Mouse (Mus musculus) forebrain, postnatal 0 days (tissue): Measurements from ENCODE around the gene Ptpn5. TPM values are rescaled to one million over a fixed set of nuclear protein-coding genes. Genes with fewer than 3 reads are reported as not detected.

Experiments used
- ATAC-seq: fragments of 200-750 bp; cut with Nextera tagmentation; 2 replicates; pipeline ENCODE4 v1.8.0; 2017; ENCODE audit warnings: mild to moderate bottlenecking, moderate library complexity
- DNase-seq: peaks from one replicate; pipeline ENCODE4 v3.0.0-alpha.2; 2015
- H3K27ac ChIP-seq: fragments of 300-500 bp; sonication (generic); 2 replicates; pipeline ENCODE4 v1.5.1; 2014; ENCODE audit warnings: low read depth, mild to moderate bottlenecking, antibody characterized with exemption, low read length, moderate library complexity, mixed read lengths
- H3K27me3 ChIP-seq: fragments of 300-500 bp; sonication (generic); 2 replicates; pipeline ENCODE4 v1.6.1; 2014; ENCODE audit warnings: mild to moderate bottlenecking, low read length, mixed read lengths; ENCODE audit not compliant: insufficient read depth
- H3K36me3 ChIP-seq: fragments of 300-500 bp; sonication (generic); 2 replicates; pipeline ENCODE4 v1.6.1; 2014; ENCODE audit warnings: mild to moderate bottlenecking, moderate library complexity; ENCODE audit not compliant: insufficient read depth
- H3K4me1 ChIP-seq: fragments of 300-500 bp; sonication (generic); 2 replicates; pipeline ENCODE4 v1.6.1; 2014; ENCODE audit warnings: antibody characterized with exemption; ENCODE audit not compliant: insufficient read depth
- H3K4me2 ChIP-seq: fragments of 300-500 bp; sonication (generic); 2 replicates; pipeline ENCODE4 v1.6.1; 2014; ENCODE audit warnings: low read depth, mild to moderate bottlenecking, moderate library complexity
- H3K4me3 ChIP-seq: fragments of 300-500 bp; sonication (generic); 2 replicates; pipeline ENCODE4 v1.5.1; 2014; ENCODE audit warnings: low read depth, low read length, mixed read lengths
- H3K9ac ChIP-seq: fragments of 300-500 bp; sonication (generic); 2 replicates; pipeline ENCODE4 v1.6.1; 2014; ENCODE audit warnings: mild to moderate bottlenecking
- H3K9me3 ChIP-seq: fragments of 300-500 bp; sonication (generic); 2 replicates; pipeline ENCODE4 v1.6.1; 2016; ENCODE audit warnings: low read length
- CTCF ChIP-seq: sonication (generic); IDR thresholded peaks from 2 replicates; pipeline ENCODE4 v1.5.1; 2016; ENCODE audit warnings: antibody characterized with exemption, control low read depth, low read depth
- WGBS: fragments of 180-500 bp; shearing (Covaris S2); extraction: QIAGEN DNeasy Blood & Tissue Kit; methylation state at CpG from one replicate; pipeline ENCODE4 v1.1.7; 2014; 5-methylcytosine and 5-hydroxymethylcytosine counted together
- polyA plus RNA-seq: library from polyadenylated mRNA; unstranded; fragments of >200 nt; fragmentation: Nextera tagmentation; extraction: Ambion mirVana; gene quantifications from 2 replicates; pipeline ENCODE4 v1.2.1, GENCODE M21; 2015
- total RNA-seq: library from RNA; depleted of rRNA; stranded (reverse); fragments of >200 nt; gene quantifications from 2 replicates; pipeline ENCODE4 v1.2.3, GENCODE M21; 2014

Ptpn5 gene
- total and polyA plus RNA-seq, 2 experiments from 2014 or later: 67.4 to 132 TPM

DNA sequence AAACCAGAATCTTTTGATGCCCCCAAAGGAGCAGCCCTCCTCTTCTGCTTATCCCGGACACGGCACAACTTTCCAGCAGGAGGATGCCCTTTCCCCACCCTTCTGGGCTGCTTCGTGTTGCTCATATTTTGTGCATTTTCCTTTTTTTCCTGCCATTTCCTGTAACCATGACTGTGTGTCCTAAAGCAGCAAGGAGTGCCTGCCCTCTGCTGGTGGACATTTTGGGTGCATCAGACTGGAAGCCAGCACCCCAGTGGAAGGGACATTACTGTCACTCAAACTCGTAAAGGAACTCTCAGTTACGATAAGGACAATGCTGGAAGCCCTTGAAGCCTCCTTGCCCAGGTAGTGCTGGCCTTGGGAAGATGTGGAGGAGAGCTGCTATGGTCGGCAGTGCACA lies 52.2 kb downstream of the Ptpn5 start:
- peak; percentile 92 for TF ChIP-seq CTCF
- Histone ChIP-seq H3K27me3 (no peaks in the 10 kb centered on the region), H3K4me3 (no peak overlapping the region), H3K4me1 (no peaks in the 10 kb centered on the region), H3K4me2 (no peak overlapping the region), H3K36me3 (peaks cover 53% of the 10 kb centered on the region), H3K9ac (no peak overlapping the region), H3K9me3 (no peaks in the 10 kb centered on the region), H3K27ac (no peak overlapping the region)
- DNase-seq (peak; percentile 62), ATAC-seq (peak; percentile 65)
- 47% methylated on average over 6 of the region's 6 CpGs for WGBS

DNA sequence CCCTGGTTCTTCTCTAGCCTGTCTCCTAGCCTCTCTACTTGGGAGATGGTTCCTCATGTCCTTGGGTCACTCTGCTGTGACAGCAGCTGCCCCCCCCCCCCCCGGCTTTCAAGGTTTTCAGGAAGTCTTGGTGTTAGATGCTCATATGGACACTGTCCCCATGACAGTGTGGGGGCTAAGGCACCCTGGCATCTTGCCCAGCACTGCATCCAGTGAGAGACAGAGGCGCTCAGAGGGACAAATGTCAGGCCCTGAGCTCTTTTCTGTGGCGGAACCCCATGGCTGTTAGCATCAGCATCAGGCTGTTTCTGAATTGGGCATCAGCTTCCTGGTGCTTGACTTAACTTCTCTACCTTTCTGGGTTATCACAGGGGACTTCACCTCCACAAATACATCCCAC lies 52.6 kb downstream of the Ptpn5 start:
- no peak for DNase-seq
- no peaks in the 10 kb centered on the region for H3K27me3 ChIP-seq
- H3K4me3 ChIP-seq: no peak overlapping the region
- WGBS: 77% methylated on average over 3 of the region's 3 CpGs
- no peak overlapping the region for H3K27ac ChIP-seq
- no peak overlapping the region for H3K4me2 ChIP-seq
- no peak overlapping the region for H3K9ac ChIP-seq
- H3K4me1 ChIP-seq: no peaks in the 10 kb centered on the region
- no peak for ATAC-seq
- TF ChIP-seq CTCF: no peak
- H3K36me3 ChIP-seq: peaks cover 50% of the 10 kb centered on the region
- H3K9me3 ChIP-seq: no peaks in the 10 kb centered on the region

DNA sequence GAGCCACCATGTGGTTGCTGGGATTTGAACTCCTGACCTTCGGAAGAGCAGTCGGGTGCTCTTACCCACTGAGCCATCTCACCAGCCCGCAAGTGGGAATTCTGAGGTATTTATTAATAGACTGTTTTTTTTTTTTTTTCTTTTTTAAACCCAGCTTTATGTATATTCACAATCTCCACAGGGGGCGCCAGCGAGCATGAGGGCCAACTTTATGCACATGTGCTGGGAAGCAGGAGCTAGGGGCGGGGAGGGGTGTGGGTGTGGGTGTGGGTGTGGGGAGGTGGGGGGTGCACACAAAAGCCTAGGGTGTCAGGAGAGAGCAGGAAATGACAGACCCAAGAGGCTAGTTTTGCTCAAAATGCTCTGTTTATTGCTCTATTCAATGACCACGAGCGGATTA lies 56.0 kb downstream of the Ptpn5 start:
- no peak overlapping the region for H3K4me2 ChIP-seq
- H3K4me3 ChIP-seq: no peak overlapping the region
- ATAC-seq: no peak
- WGBS: 77% methylated on average over 8 of the region's 8 CpGs
- no peaks in the 10 kb centered on the region for H3K27me3 ChIP-seq
- H3K27ac ChIP-seq: no peak overlapping the region
- peaks cover 22% of the 10 kb centered on the region for H3K36me3 ChIP-seq
- TF ChIP-seq CTCF: peak; percentile 41
- no peak for DNase-seq
- H3K9me3 ChIP-seq: no peaks in the 10 kb centered on the region
- H3K4me1 ChIP-seq: no peaks in the 10 kb centered on the region
- H3K9ac ChIP-seq: no peak overlapping the region

DNA sequence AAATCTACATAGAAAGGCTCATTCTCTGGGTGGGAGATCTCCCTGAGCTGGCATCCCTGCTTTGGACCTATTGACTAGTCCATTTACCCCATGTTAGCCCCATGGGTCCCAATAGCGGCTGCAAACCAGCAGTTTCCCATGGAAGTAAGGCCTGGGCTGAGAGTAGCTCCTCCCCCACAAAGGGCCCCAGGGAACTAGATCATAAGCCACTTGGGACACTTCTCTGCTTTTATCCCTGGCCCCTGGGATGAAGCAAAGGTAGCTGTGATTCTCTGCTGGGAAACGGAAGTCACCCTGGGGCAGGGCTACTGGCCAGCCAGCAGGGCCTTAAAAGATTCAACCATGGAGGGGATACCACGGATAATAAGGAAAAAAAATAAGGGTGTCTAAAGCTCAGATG lies 56.8 kb downstream of the Ptpn5 start:
- H3K27me3 ChIP-seq: no peaks in the 10 kb centered on the region
- H3K9ac ChIP-seq: no peak overlapping the region
- no peak for TF ChIP-seq CTCF
- ATAC-seq (no peak), DNase-seq (no peak)
- H3K4me3 ChIP-seq: no peak overlapping the region
- 70% methylated on average over 3 of the region's 3 CpGs for WGBS
- H3K4me2 ChIP-seq: no peak overlapping the region
- H3K9me3 ChIP-seq: no peaks in the 10 kb centered on the region
- no peak overlapping the region for H3K27ac ChIP-seq
- H3K4me1 ChIP-seq: no peaks in the 10 kb centered on the region
- peaks cover 16% of the 10 kb centered on the region for H3K36me3 ChIP-seq

DNA sequence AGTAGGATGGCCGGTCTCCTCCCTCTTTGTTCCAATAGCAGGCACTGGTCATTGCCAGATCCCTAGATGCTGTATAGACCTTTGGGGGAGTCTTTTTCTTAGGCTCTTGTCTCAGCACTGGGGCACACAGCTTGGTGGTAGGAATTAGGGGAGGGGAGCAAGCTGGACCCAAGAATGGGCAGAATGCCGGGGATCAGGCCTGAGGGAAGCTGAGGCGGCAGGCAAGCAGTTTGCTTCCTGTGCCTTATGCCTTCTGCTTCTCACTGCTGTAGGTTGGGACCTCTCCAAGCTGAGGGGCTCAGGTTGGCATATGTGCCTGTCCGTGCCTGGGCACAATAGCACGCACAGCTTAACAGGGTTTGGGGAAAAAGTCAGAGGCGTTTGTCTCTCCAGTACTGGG lies 57.3 kb downstream of the Ptpn5 start:
- Histone ChIP-seq H3K9ac (no peak overlapping the region), H3K4me1 (no peaks in the 10 kb centered on the region), H3K4me3 (no peak overlapping the region), H3K36me3 (peaks cover 12% of the 10 kb centered on the region), H3K4me2 (no peak overlapping the region), H3K27ac (no peak overlapping the region), H3K27me3 (no peaks in the 10 kb centered on the region), H3K9me3 (no peaks in the 10 kb centered on the region)
- DNase-seq (no peak), ATAC-seq (no peak)
- TF ChIP-seq CTCF: no peak
- 83% methylated on average over 6 of the region's 6 CpGs for WGBS

DNA sequence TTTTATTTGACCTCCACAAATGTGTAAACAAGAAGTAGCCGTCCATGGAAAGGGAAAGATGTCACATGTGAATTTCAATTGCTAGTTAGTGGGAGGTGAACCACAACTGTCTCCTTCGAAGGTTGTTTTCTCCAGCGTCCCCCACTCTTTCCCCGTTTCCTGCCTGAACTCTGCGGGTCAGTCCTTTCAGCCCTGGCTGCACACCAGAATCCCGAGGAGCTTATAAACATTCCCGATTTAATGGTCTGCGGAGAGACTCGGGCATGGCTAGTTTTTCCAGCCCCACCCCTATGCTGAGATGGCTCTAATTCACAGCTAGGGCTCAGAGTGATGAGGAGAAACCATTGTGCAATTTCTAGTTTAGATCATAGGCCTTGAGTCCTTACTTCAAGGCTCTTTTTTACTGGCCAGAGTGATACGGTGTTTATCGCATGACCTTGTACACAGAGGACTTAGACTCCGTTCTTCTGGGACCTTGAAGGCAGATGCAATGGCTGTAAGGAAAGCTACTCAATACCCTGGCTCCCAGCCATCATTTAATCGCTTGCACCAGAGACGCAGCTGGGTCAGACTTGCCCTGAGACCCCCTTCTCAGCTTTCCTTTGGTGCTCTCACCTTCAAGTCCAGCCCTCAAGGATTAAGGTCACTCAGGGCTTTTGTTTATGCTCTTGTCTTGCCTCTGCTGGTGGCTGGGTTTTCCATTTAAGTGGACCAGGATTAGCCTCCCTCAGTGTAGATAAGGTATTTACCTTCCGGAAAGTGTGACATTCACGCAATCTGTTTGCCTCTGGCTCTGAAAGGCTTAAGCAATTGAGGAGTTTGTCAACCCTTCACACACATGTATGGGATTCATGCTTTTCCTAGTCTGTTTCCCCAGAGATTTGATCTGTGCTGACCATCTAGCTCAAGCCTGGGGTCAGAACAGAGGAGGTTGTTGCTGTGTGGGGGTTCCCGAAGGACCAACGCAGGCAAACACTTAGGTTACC lies 59.7 kb downstream of the Ptpn5 start:
- DNase-seq (no peak), ATAC-seq (no peak)
- TF ChIP-seq CTCF: no peak

DNA sequence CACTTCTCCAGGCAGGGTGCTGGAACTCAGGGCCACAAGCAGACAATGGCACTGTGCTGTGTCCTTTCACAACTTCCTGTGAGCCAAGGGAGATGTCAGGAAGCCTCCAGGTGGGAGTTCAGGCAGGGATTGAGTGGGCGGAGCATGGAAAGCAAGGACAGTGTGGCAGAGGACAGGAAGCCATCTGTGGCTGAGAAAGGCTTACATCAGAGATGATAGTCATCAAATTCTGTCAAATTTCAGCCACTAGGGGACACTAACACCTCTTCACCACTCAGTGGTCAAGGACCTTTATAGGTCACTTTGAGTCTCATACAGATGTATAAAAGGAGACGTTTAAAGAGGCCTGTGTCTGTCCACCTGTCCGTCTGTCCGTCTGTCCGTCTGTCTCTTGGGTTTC lies 60.9 kb downstream of the Ptpn5 start:
- no peak overlapping the region for H3K4me2 ChIP-seq
- H3K9me3 ChIP-seq: no peaks in the 10 kb centered on the region
- no peak overlapping the region for H3K4me3 ChIP-seq
- no peak overlapping the region for H3K27ac ChIP-seq
- ATAC-seq (no peak), DNase-seq (no peak)
- H3K36me3 ChIP-seq: no peaks in the 10 kb centered on the region
- peak; percentile 21; the same call in 1 of the 2 replicates for TF ChIP-seq CTCF
- H3K4me1 ChIP-seq: no peaks in the 10 kb centered on the region
- H3K27me3 ChIP-seq: no peaks in the 10 kb centered on the region
- WGBS: 75% methylated on average over 5 of the region's 5 CpGs
- H3K9ac ChIP-seq: no peak overlapping the region

More for the DNA sequence above, 59.7 kb downstream of the Ptpn5 start:
- 54% methylated on average over 18 of the region's 18 CpGs for WGBS
- H3K27me3 ChIP-seq: no peaks in the 10 kb centered on the region
- no peak overlapping the region for H3K27ac ChIP-seq
- H3K9me3 ChIP-seq: no peaks in the 10 kb centered on the region
- H3K36me3 ChIP-seq: 0 out of 2 replicates have a peak, but pooled peaks cover 5% of the 10 kb centered on the region
- H3K4me3 ChIP-seq: no peak overlapping the region
- no peak overlapping the region for H3K4me2 ChIP-seq
- H3K9ac ChIP-seq: no peak overlapping the region
- H3K4me1 ChIP-seq: no peaks in the 10 kb centered on the region
